In genomic region chr5:24979968-24980345, GRCm38 (mm10) we compare ENCODE assay signal across 24 mouse cellular contexts.
A peak's percentile ranks its signal among the peaks of the same experiment; 100 is the strongest.
DNase-seq lines count a peak whose midpoint lies in the region; ATAC-seq and TF ChIP-seq lines count a peak whose summit lies in the region.
"Had no signal": no experiment of that assay in that cellular context is flagged by ENCODE, and none has a peak within 500 bp of the region (broad histone marks: within the 10 kb centered on the region; RNA-seq: fewer than 3 reads in every experiment).

No protein-coding gene starts in this region.

- H3K9ac ChIP-seq in heart, embryonic 14.5 days (ENCODE audit: low read length), result no peak overlapping the region; the same call in 1 of the 2 replicates
- H3K9ac ChIP-seq in kidney, embryonic 15.5 days, result no peak overlapping the region
- H3K9ac ChIP-seq in intestine, postnatal 0 days (ENCODE audit: low read depth, low read length), result no peak overlapping the region
- no peak overlapping the region for H3K9ac ChIP-seq in hindbrain, embryonic 16.5 days (ENCODE audit: low read depth, low read length)
- H3K9ac ChIP-seq: hindbrain, embryonic 13.5 days; liver, embryonic 15.5 days had no signal

- H3K4me3 ChIP-seq in heart, embryonic 14.5 days (ENCODE audit: control insufficient read depth in 1 of 2, insufficient read depth in 1 of 2, low read depth in 1 of 2, low read length in 2 of 2), result no peak overlapping the region
- no peak overlapping the region for H3K4me3 ChIP-seq in kidney, embryonic 15.5 days (replicated peaks)
- H3K4me3 ChIP-seq in brown adipose tissue, adult 24 weeks (ENCODE audit: insufficient read depth, low read depth, low read length), result no peak overlapping the region
- H3K4me3 ChIP-seq in intestine, postnatal 0 days (ENCODE audit: low read depth, low read length), result no peak overlapping the region
- H3K4me3 ChIP-seq in hindbrain, embryonic 16.5 days (ENCODE audit: low read length), result no peak overlapping the region
- H3K4me3 ChIP-seq: forebrain, embryonic 10.5 days; hindbrain, embryonic 13.5 days; liver, embryonic 15.5 days had no signal

- H3K27me3 ChIP-seq in heart, embryonic 14.5 days (ENCODE audit: control insufficient read depth, insufficient read depth, low read length), result no peaks in the 10 kb centered on the region
- no peaks in the 10 kb centered on the region for H3K27me3 ChIP-seq in kidney, embryonic 15.5 days
- H3K27me3 ChIP-seq in intestine, postnatal 0 days (replicated peaks; ENCODE audit: control insufficient read depth, insufficient read depth, low read length), result no peaks in the 10 kb centered on the region
- no peaks in the 10 kb centered on the region for H3K27me3 ChIP-seq in hindbrain, embryonic 16.5 days (replicated peaks; ENCODE audit: control insufficient read depth, insufficient read depth, low read length)
- H3K27me3 ChIP-seq: CH12.LX; hindbrain, embryonic 13.5 days had no signal

- ATAC-seq in heart, embryonic 14.5 days (ENCODE audit: insufficient number of reproducible peaks, insufficient read depth, low FRiP score, low read depth), result no peak
- ATAC-seq in kidney, embryonic 15.5 days (replicated peaks; ENCODE audit: low FRiP score), result no peak
- ATAC-seq in intestine, postnatal 0 days, result peak; percentile 34
- ATAC-seq in hindbrain, embryonic 16.5 days, result no peak
- ATAC-seq: forebrain, embryonic 16.5 days; inflammation-experienced regulatory T-cells, adult 6 months; lung, postnatal 0 days had no signal

- no peak for DNase-seq in heart, adult 9 months (ENCODE audit: low spot score in 2 of 2)
- no peak for DNase-seq in kidney, adult 11 months
- DNase-seq: adrenal gland, adult 2 months; cerebellum, adult 11-12 months; cerebellum, postnatal 14 days; gastrocnemius, postnatal 14 days; heart, postnatal 14 days; thymus, adult 18-20 months; thymus, postnatal 4 days had no signal

- H3K4me2 ChIP-seq in heart, embryonic 14.5 days (ENCODE audit: low read length), result no peak overlapping the region
- no peak overlapping the region for H3K4me2 ChIP-seq in kidney, embryonic 15.5 days
- H3K4me2 ChIP-seq in intestine, postnatal 0 days (replicated peaks; ENCODE audit: low read depth), result 0 out of 2 replicates have a peak overlapping the region, but pooled peaks have one; percentile 18
- H3K4me2 ChIP-seq in hindbrain, embryonic 16.5 days (ENCODE audit: low read length), result no peak overlapping the region
- H3K4me2 ChIP-seq: hindbrain, embryonic 13.5 days; liver, embryonic 15.5 days; midbrain, embryonic 11.5 days had no signal

- 38% methylated on average over 10 of the region's 10 CpGs for WGBS in heart, embryonic 14.5 days
- WGBS in kidney, embryonic 15.5 days, result 69% methylated on average over 10 of the region's 10 CpGs
- WGBS in intestine, postnatal 0 days, result 35% methylated on average over 10 of the region's 10 CpGs
- WGBS in hindbrain, embryonic 16.5 days, result 82% methylated on average over 10 of the region's 10 CpGs

- peak overlapping the region; percentile 40 to 96 for H3K27ac ChIP-seq in heart, embryonic 14.5 days (replicated peaks in 1 of 2; ENCODE audit: control insufficient read depth in 1 of 2, insufficient read depth in 1 of 2, low read depth in 2 of 2, low read length in 2 of 2)
- H3K27ac ChIP-seq in kidney, embryonic 15.5 days, result peak overlapping the region; percentile 68
- H3K27ac ChIP-seq in brown adipose tissue, adult 24 weeks (replicated peaks; ENCODE audit: low read depth, low read length), result peak overlapping the region; percentile 67
- peak overlapping the region; percentile 90 for H3K27ac ChIP-seq in intestine, postnatal 0 days (ENCODE audit: low read depth, low read length)
- no peak overlapping the region for H3K27ac ChIP-seq in hindbrain, embryonic 16.5 days (ENCODE audit: low read depth, low read length)
- H3K27ac ChIP-seq: hindbrain, embryonic 13.5 days; liver, embryonic 15.5 days; macrophage had no signal

- H3K36me3 ChIP-seq in heart, embryonic 14.5 days (ENCODE audit: control insufficient read depth, insufficient read depth, low read length), result no peaks in the 10 kb centered on the region
- no peaks in the 10 kb centered on the region for H3K36me3 ChIP-seq in kidney, embryonic 15.5 days
- no peaks in the 10 kb centered on the region for H3K36me3 ChIP-seq in intestine, postnatal 0 days (ENCODE audit: control insufficient read depth, insufficient read depth)
- no peaks in the 10 kb centered on the region for H3K36me3 ChIP-seq in hindbrain, embryonic 16.5 days (ENCODE audit: control insufficient read depth, insufficient read depth, low read length)
- H3K36me3 ChIP-seq: forebrain, embryonic 10.5 days; G1E; hindbrain, embryonic 13.5 days; liver, embryonic 15.5 days had no signal

- TF ChIP-seq CTCF in intestine, postnatal 0 days (IDR thresholded peaks at IDR 0.05; ENCODE audit: low read depth), result no peak

- H3K4me1 ChIP-seq in heart, embryonic 14.5 days (ENCODE audit: control insufficient read depth in 2 of 2, insufficient read depth in 2 of 2, low read length in 2 of 2), result peaks cover 83 to 97% of the 10 kb centered on the region in 2 experiments
- H3K4me1 ChIP-seq in kidney, embryonic 15.5 days, result peaks cover 51% of the 10 kb centered on the region
- peaks cover 48% of the 10 kb centered on the region for H3K4me1 ChIP-seq in brown adipose tissue, adult 24 weeks (ENCODE audit: control insufficient read depth, insufficient read depth, insufficient read length, low read length)
- H3K4me1 ChIP-seq in intestine, postnatal 0 days (replicated peaks; ENCODE audit: control insufficient read depth, insufficient read depth, low read length), result peaks cover 25% of the 10 kb centered on the region
- peaks cover 2% of the 10 kb centered on the region for H3K4me1 ChIP-seq in hindbrain, embryonic 16.5 days (ENCODE audit: control insufficient read depth, insufficient read depth, low read depth, low read length)

- H3K9me3 ChIP-seq in heart, embryonic 14.5 days (ENCODE audit: control insufficient read depth, low read length), result no peaks in the 10 kb centered on the region
- no peaks in the 10 kb centered on the region for H3K9me3 ChIP-seq in kidney, embryonic 15.5 days (replicated peaks)
- H3K9me3 ChIP-seq in intestine, postnatal 0 days (ENCODE audit: control insufficient read depth), result no peaks in the 10 kb centered on the region
- H3K9me3 ChIP-seq in hindbrain, embryonic 16.5 days (ENCODE audit: control insufficient read depth, low read length), result no peaks in the 10 kb centered on the region
- H3K9me3 ChIP-seq: forebrain, embryonic 10.5 days; G1E; hindbrain, embryonic 13.5 days; liver, embryonic 15.5 days had no signal
